Mouse (Mus musculus) forebrain, embryonic 10.5 days (tissue): ENCODE measurements around the gene Mapk11. TPM values are rescaled to one million over a fixed set of nuclear protein-coding genes. Genes with fewer than 3 reads are reported as not detected.

Experiments used
- DNase-seq: peaks from one replicate; pipeline ENCODE4 v3.0.0-alpha.2; 2017; ENCODE audit warnings: low spot score; ENCODE audit errors: extremely low spot score
- H3K27ac ChIP-seq: fragments of 300-500 bp; sonication (generic); 2 replicates; pipeline ENCODE4 v1.5.1; 2016; ENCODE audit warnings: mild to moderate bottlenecking
- H3K27me3 ChIP-seq: fragments of 300-500 bp; sonication (generic); 2 replicates; pipeline ENCODE4 v1.6.1; 2016; ENCODE audit warnings: mild to moderate bottlenecking; ENCODE audit not compliant: poor library complexity, severe bottlenecking
- H3K36me3 ChIP-seq: fragments of 300-500 bp; sonication (generic); replicated peaks from 2 replicates; pipeline ENCODE4 v1.6.1; 2016; ENCODE audit warnings: mild to moderate bottlenecking, moderate library complexity
- H3K4me1 ChIP-seq: fragments of 300-500 bp; sonication (generic); 2 replicates; pipeline ENCODE4 v1.6.1; 2016
- H3K4me3 ChIP-seq: fragments of 300-500 bp; sonication (generic); 2 replicates; pipeline ENCODE4 v1.5.1; 2016; ENCODE audit warnings: mild to moderate bottlenecking, moderate library complexity
- H3K9me3 ChIP-seq: fragments of 300-500 bp; sonication (generic); 2 replicates; pipeline ENCODE4 v1.6.1; 2016; ENCODE audit warnings: mild to moderate bottlenecking, moderate library complexity
- WGBS: fragments of 180-500 bp; shearing (Covaris S2); methylation state at CpG from one replicate; pipeline ENCODE4 v1.1.7; 2016; 5-methylcytosine and 5-hydroxymethylcytosine counted together
- polyA plus RNA-seq: library from polyadenylated mRNA; unstranded; fragments of >200 nt; fragmentation: Nextera tagmentation; extraction: Ambion mirVana; gene quantifications from 2 replicates; pipeline ENCODE4 v1.2.1, GENCODE M21; 2016

The Mapk11 gene
- polyA plus RNA-seq, 1 experiment from 2014 or later: 36.3 TPM

GRCm38 (mm10) chr15:89136461-89137155 is 12.8 kb downstream of the Mapk11 start:
- H3K4me1 ChIP-seq: peaks cover 44% of the 10 kb centered on the region
- DNase-seq: no peak

GRCm38 (mm10) chr15:89131316-89131715 is 18.1 kb downstream of the Mapk11 start:
- Histone ChIP-seq H3K36me3 (peaks cover 59% of the 10 kb centered on the region), H3K4me1 (peaks cover 24% of the 10 kb centered on the region), H3K27me3 (no peaks in the 10 kb centered on the region), H3K27ac (no peak overlapping the region), H3K9me3 (no peaks in the 10 kb centered on the region), H3K4me3 (no peak overlapping the region)
- 98% methylated on average over 3 of the region's 3 CpGs for WGBS
- no peak for DNase-seq

More at GRCm38 (mm10) chr15:89136461-89137155, 12.8 kb downstream of the Mapk11 start:
- Histone ChIP-seq H3K4me3 (no peak overlapping the region), H3K9me3 (no peaks in the 10 kb centered on the region), H3K36me3 (peaks cover 46% of the 10 kb centered on the region), H3K27ac (no peak overlapping the region), H3K27me3 (peaks cover 30% of the 10 kb centered on the region)
- WGBS: 92% methylated on average over 5 of the region's 5 CpGs

- Histone ChIP-seq H3K27ac (no peak overlapping the region), H3K9me3 (no peaks in the 10 kb centered on the region), H3K4me1 (peaks cover 24% of the 10 kb centered on the region), H3K27me3 (no peaks in the 10 kb centered on the region), H3K36me3 (peaks cover 57% of the 10 kb centered on the region), H3K4me3 (no peak overlapping the region)
- no peak for DNase-seq
Measured at GRCm38 (mm10) chr15:89130245-89130644, 19.2 kb downstream of the Mapk11 start.

GRCm38 (mm10) chr15:89128382-89129350 is 20.8 kb downstream of the Mapk11 start, which contains the start of gene Hdac10:
Gene Hdac10, minus strand, starts transcription at chr15:89128700.
- H3K9me3 ChIP-seq: no peaks in the 10 kb centered on the region
- H3K36me3 ChIP-seq: peaks cover 54% of the 10 kb centered on the region
- DNase-seq: peak; percentile 86
- 3% methylated on average over 36 of the region's 36 CpGs for WGBS
- H3K27me3 ChIP-seq: no peaks in the 10 kb centered on the region
- H3K27ac ChIP-seq: peak within 1 kb of the TSS; percentile 89
- peaks cover 29% of the 10 kb centered on the region for H3K4me1 ChIP-seq
- peak within 1 kb of the TSS; percentile 73 for H3K4me3 ChIP-seq

- peak overlapping the region; percentile 73 for H3K4me3 ChIP-seq
- H3K36me3 ChIP-seq: peaks cover 45% of the 10 kb centered on the region
- H3K27me3 ChIP-seq: no peaks in the 10 kb centered on the region
- 92% methylated on average over 8 of the region's 8 CpGs for WGBS
- peak overlapping the region; percentile 89 for H3K27ac ChIP-seq
- peaks cover 35% of the 10 kb centered on the region for H3K4me1 ChIP-seq
- no peak for DNase-seq
- H3K9me3 ChIP-seq: no peaks in the 10 kb centered on the region
Measured at GRCm38 (mm10) chr15:89127364-89127940, 22.0 kb downstream of the Mapk11 start.

- Histone ChIP-seq H3K27me3 (no peaks in the 10 kb centered on the region), H3K4me3 (no peak overlapping the region), H3K9me3 (no peaks in the 10 kb centered on the region), H3K4me1 (peaks cover 44% of the 10 kb centered on the region), H3K27ac (no peak overlapping the region), H3K36me3 (peaks cover 37% of the 10 kb centered on the region)
- no peak for DNase-seq
- 94% methylated on average over 8 of the region's 8 CpGs for WGBS
Measured at GRCm38 (mm10) chr15:89126622-89127021, 22.8 kb downstream of the Mapk11 start.

- H3K36me3 ChIP-seq: peaks cover 30% of the 10 kb centered on the region
- 94% methylated on average over 9 of the region's 9 CpGs for WGBS
- H3K27me3 ChIP-seq: no peaks in the 10 kb centered on the region
- H3K4me1 ChIP-seq: peaks cover 56% of the 10 kb centered on the region
- peak overlapping the region; percentile 8; the same call in 1 of the 2 replicates for H3K4me3 ChIP-seq
- no peak overlapping the region for H3K27ac ChIP-seq
- no peaks in the 10 kb centered on the region for H3K9me3 ChIP-seq
- no peak for DNase-seq
Measured at GRCm38 (mm10) chr15:89125351-89125750, 24.1 kb downstream of the Mapk11 start.

GRCm38 (mm10) chr15:89124312-89124711 is 25.1 kb downstream of the Mapk11 start:
- Histone ChIP-seq H3K27ac (no peak overlapping the region), H3K36me3 (peaks cover 35% of the 10 kb centered on the region), H3K9me3 (no peaks in the 10 kb centered on the region), H3K4me1 (peaks cover 66% of the 10 kb centered on the region), H3K4me3 (peak overlapping the region; percentile 96; the same call in 1 of the 2 replicates), H3K27me3 (no peaks in the 10 kb centered on the region)
- WGBS: 91% methylated on average over 3 of the region's 3 CpGs
- no peak for DNase-seq

- 51% methylated on average over 11 of the region's 11 CpGs for WGBS
- DNase-seq: peak; percentile 26
- H3K4me3 ChIP-seq: peak overlapping the region; percentile 96
- H3K4me1 ChIP-seq: peaks cover 60% of the 10 kb centered on the region
- peak overlapping the region; percentile 88 for H3K27ac ChIP-seq
- no peaks in the 10 kb centered on the region for H3K27me3 ChIP-seq
- peaks cover 42% of the 10 kb centered on the region for H3K36me3 ChIP-seq
- no peaks in the 10 kb centered on the region for H3K9me3 ChIP-seq
Measured at GRCm38 (mm10) chr15:89123595-89123994, 25.8 kb downstream of the Mapk11 start.

- Histone ChIP-seq H3K36me3 (peaks cover 50% of the 10 kb centered on the region), H3K4me1 (peaks cover 52% of the 10 kb centered on the region), H3K9me3 (no peaks in the 10 kb centered on the region), H3K27ac (peak within 1 kb of the TSS; percentile 88), H3K4me3 (peak within 1 kb of the TSS; percentile 96), H3K27me3 (no peaks in the 10 kb centered on the region)
- DNase-seq: peak; percentile 95
- under 1% methylated on average over 47 of the region's 47 CpGs for WGBS
Measured at GRCm38 (mm10) chr15:89122649-89123366, 26.6 kb downstream of the Mapk11 start, which contains the start of gene Tubgcp6. Gene Tubgcp6, minus strand, starts transcription at chr15:89123112.

- Histone ChIP-seq H3K4me1 (peaks cover 31% of the 10 kb centered on the region), H3K9me3 (no peaks in the 10 kb centered on the region), H3K4me3 (no peak overlapping the region), H3K27me3 (no peaks in the 10 kb centered on the region), H3K36me3 (peaks cover 79% of the 10 kb centered on the region), H3K27ac (no peak overlapping the region)
- no peak for DNase-seq
Measured at GRCm38 (mm10) chr15:89118007-89118406, 31.4 kb downstream of the Mapk11 start.

- 83% methylated on average over 9 of the region's 9 CpGs for WGBS
- Histone ChIP-seq H3K36me3 (peaks cover 99% of the 10 kb centered on the region), H3K4me1 (no peaks in the 10 kb centered on the region), H3K9me3 (no peaks in the 10 kb centered on the region), H3K27ac (no peak overlapping the region), H3K27me3 (no peaks in the 10 kb centered on the region), H3K4me3 (no peak overlapping the region)
- no peak for DNase-seq
Measured at GRCm38 (mm10) chr15:89110147-89110546, 39.3 kb downstream of the Mapk11 start.
